Mouse (Mus musculus) stomach, postnatal 0 days (tissue): ENCODE data around the gene Rer1.

ENCODE experiments used
- CTCF ChIP-seq: IDR thresholded peaks from 2 replicates; pipeline ENCODE4 v1.5.1; 2016; ENCODE audit warnings: antibody characterized with exemption, low read depth, mild to moderate bottlenecking, moderate library complexity
- EP300 ChIP-seq: optimal IDR thresholded peaks from 2 replicates; pipeline ENCODE3; 2016; ENCODE audit warnings: antibody characterized with exemption

DNA sequence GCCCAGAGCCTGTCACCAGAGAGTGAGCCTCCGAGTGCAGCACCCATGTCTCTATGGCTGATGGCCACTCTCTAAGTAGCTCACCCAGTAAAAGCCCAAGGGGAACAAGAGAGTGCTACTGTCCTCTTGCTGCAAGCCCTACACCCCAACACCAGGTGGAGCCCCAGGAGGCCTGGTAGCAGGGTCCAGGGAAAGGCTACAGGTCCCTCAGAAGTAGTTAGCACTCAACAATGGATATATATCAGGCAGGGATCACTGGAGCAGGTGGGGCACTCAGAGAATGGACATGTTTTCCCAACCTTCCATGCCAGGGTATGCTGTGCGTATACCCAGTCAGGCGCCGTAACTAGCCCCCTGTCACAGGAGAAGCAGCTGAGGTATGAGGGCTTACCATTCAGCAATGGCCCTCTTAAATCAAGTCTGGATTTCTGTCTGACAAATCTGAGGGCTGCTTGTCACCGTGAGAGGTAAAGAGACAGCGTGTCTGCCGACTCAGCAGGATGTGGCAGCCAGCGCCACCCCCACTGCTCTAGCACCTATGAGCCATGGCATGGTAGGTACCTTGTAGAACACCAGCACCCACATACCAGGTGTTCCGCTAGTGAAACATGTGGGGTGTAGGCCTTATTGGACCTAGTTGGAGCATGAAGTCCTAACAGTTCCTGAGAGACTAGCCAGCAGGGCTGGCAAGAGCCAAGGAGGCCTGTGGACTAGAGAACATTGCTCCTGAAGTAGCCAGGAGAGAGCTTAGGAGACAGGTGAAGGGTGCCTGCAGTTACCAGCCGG lies 43.1 kb upstream of the Rer1 start:
- TF ChIP-seq CTCF (peak; percentile 73), EP300 (no peak)
